Mouse (Mus musculus): ENCODE data around the gene Ifi27. TPM values are rescaled to one million over a fixed set of nuclear protein-coding genes. Genes with fewer than 3 reads are reported as not detected.
"Not testable (repeated sequence)": the region's sequence is repeated elsewhere in the genome, so short reads cannot be mapped to it uniquely, and the experiment has no call there.

Gene Ifi27
- polyA plus RNA-seq, 1 experiment = 2.1 TPM

- Histone ChIP-seq H3K27me3 (ENCODE audit: control insufficient read depth, insufficient read depth, low read length, poor library complexity, severe bottlenecking) (no peaks in the 10 kb centered on the region), H3K4me1 (ENCODE audit: control insufficient read depth, insufficient read depth, low read length) (no peaks in the 10 kb centered on the region), H3K4me3 (ENCODE audit: low read depth, low read length) (no peak overlapping the region), H3K27ac (ENCODE audit: insufficient read depth, low read length) (no peak overlapping the region), H3K9me3 (replicated peaks; ENCODE audit: control insufficient read depth, insufficient read depth, low read length, poor library complexity, severe bottlenecking) (no peaks in the 10 kb centered on the region), H3K9ac (ENCODE audit: low read depth, poor library complexity, severe bottlenecking) (no peak overlapping the region), H3K36me3 (ENCODE audit: control insufficient read depth, insufficient read depth, low read length, poor library complexity, severe bottlenecking) (no peaks in the 10 kb centered on the region)
- TF ChIP-seq EP300 (IDR thresholded peaks at IDR 0.05; ENCODE audit: insufficient read depth, low read depth, low read length) = no peak
Measured at GRCm38 (mm10) chr12:103445060-103445459, 11.0 kb downstream of the Ifi27 start.

DNA sequence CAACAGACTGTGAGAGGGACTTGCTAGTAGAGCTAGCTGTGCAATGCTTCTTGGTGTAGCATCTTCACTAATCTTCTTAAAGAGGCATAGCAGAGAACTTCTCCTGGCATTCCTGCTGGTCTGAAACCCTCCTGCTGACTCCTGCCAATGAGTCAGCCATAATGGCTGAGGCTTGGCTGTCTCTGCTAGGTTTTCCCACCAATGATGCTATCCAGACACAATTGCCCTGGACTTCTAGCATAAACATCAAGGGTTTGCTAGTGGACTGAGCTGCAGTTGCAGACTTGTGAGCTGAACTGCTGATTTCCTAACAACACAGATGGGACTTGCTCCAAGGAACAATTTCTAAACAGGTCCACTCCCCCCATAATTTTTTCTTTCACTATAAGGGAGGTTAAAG, 19.4 kb downstream of the Ifi27 start:
- H3K9ac ChIP-seq (ENCODE audit: low read depth, poor library complexity, severe bottlenecking) = no peak overlapping the region
- no peaks in the 10 kb centered on the region for H3K9me3 ChIP-seq (replicated peaks; ENCODE audit: control insufficient read depth, insufficient read depth, low read length, poor library complexity, severe bottlenecking)
- no peaks in the 10 kb centered on the region for H3K36me3 ChIP-seq (ENCODE audit: control insufficient read depth, insufficient read depth, low read length, poor library complexity, severe bottlenecking)
- H3K27me3 ChIP-seq (ENCODE audit: control insufficient read depth, insufficient read depth, low read length, poor library complexity, severe bottlenecking) = no peaks in the 10 kb centered on the region
- no peak overlapping the region for H3K27ac ChIP-seq (ENCODE audit: insufficient read depth, low read length)
- H3K4me1 ChIP-seq (ENCODE audit: control insufficient read depth, insufficient read depth, low read length) = no peaks in the 10 kb centered on the region
- H3K4me3 ChIP-seq (ENCODE audit: low read depth, low read length) = no peak overlapping the region
- TF ChIP-seq EP300 (IDR thresholded peaks at IDR 0.05; ENCODE audit: insufficient read depth, low read depth, low read length) (no peak), POLR2A (IDR thresholded peaks at IDR 0.05; ENCODE audit: insufficient read depth, low read length) (no peak), CTCF (IDR thresholded peaks at IDR 0.05; ENCODE audit: low read depth, low read length) (no peak)

- H3K9me3 ChIP-seq (replicated peaks; ENCODE audit: control insufficient read depth, insufficient read depth, low read length, poor library complexity, severe bottlenecking); H3K9ac ChIP-seq (ENCODE audit: low read depth, poor library complexity, severe bottlenecking); H3K4me1 ChIP-seq (ENCODE audit: control insufficient read depth, insufficient read depth, low read length); H3K27ac ChIP-seq (ENCODE audit: insufficient read depth, low read length); H3K36me3 ChIP-seq (ENCODE audit: control insufficient read depth, insufficient read depth, low read length, poor library complexity, severe bottlenecking); H3K27me3 ChIP-seq (ENCODE audit: control insufficient read depth, insufficient read depth, low read length, poor library complexity, severe bottlenecking); H3K4me3 ChIP-seq (ENCODE audit: low read depth, low read length): not testable (repeated sequence)
Measured at GRCm38 (mm10) chr12:103456727-103457126, 22.7 kb downstream of the Ifi27 start.

GRCm38 (mm10) chr12:103457140-103457539, 23.1 kb downstream of the Ifi27 start, which contains the start of gene Ifi27l2b:
TSS of gene Ifi27l2b (minus strand) at chr12:103457223.
- Histone ChIP-seq H3K36me3 (ENCODE audit: control insufficient read depth, insufficient read depth, low read length, poor library complexity, severe bottlenecking) (no peaks in the 10 kb centered on the region), H3K27me3 (ENCODE audit: control insufficient read depth, insufficient read depth, low read length, poor library complexity, severe bottlenecking) (no peaks in the 10 kb centered on the region), H3K9ac (ENCODE audit: low read depth, poor library complexity, severe bottlenecking) (no peak within 1 kb of the TSS), H3K4me1 (ENCODE audit: control insufficient read depth, insufficient read depth, low read length) (no peaks in the 10 kb centered on the region), H3K4me3 (ENCODE audit: low read depth, low read length) (no peak within 1 kb of the TSS), H3K9me3 (replicated peaks; ENCODE audit: control insufficient read depth, insufficient read depth, low read length, poor library complexity, severe bottlenecking) (no peaks in the 10 kb centered on the region), H3K27ac (ENCODE audit: insufficient read depth, low read length) (no peak within 1 kb of the TSS)
- no peak for TF ChIP-seq POLR2A (IDR thresholded peaks at IDR 0.05; ENCODE audit: insufficient read depth, low read length)
- TF ChIP-seq CTCF (IDR thresholded peaks at IDR 0.05; ENCODE audit: low read depth, low read length) = no peak
- TF ChIP-seq EP300 (IDR thresholded peaks at IDR 0.05; ENCODE audit: insufficient read depth, low read depth, low read length) = no peak

GRCm38 (mm10) chr12:103474481-103474880, 40.5 kb downstream of the Ifi27 start:
- no peaks in the 10 kb centered on the region for H3K9me3 ChIP-seq (replicated peaks; ENCODE audit: control insufficient read depth, insufficient read depth, low read length, poor library complexity, severe bottlenecking)
- H3K9ac ChIP-seq (ENCODE audit: low read depth, poor library complexity, severe bottlenecking) = no peak overlapping the region
- no peak overlapping the region for H3K27ac ChIP-seq (ENCODE audit: insufficient read depth, low read length)
- no peaks in the 10 kb centered on the region for H3K27me3 ChIP-seq (ENCODE audit: control insufficient read depth, insufficient read depth, low read length, poor library complexity, severe bottlenecking)
- no peak overlapping the region for H3K4me3 ChIP-seq (ENCODE audit: low read depth, low read length)
- TF ChIP-seq CTCF (IDR thresholded peaks at IDR 0.05; ENCODE audit: low read depth, low read length) = no peak
- no peak for TF ChIP-seq EP300 (IDR thresholded peaks at IDR 0.05; ENCODE audit: insufficient read depth, low read depth, low read length)
- no peak for TF ChIP-seq POLR2A (IDR thresholded peaks at IDR 0.05; ENCODE audit: insufficient read depth, low read length)
- H3K4me1 ChIP-seq (ENCODE audit: control insufficient read depth, insufficient read depth, low read length) = no peaks in the 10 kb centered on the region
- H3K36me3 ChIP-seq (ENCODE audit: control insufficient read depth, insufficient read depth, low read length, poor library complexity, severe bottlenecking) = no peaks in the 10 kb centered on the region

- Histone ChIP-seq H3K27ac (ENCODE audit: insufficient read depth, low read length) (no peak overlapping the region), H3K27me3 (ENCODE audit: control insufficient read depth, insufficient read depth, low read length, poor library complexity, severe bottlenecking) (no peaks in the 10 kb centered on the region), H3K9ac (ENCODE audit: low read depth, poor library complexity, severe bottlenecking) (no peak overlapping the region), H3K36me3 (ENCODE audit: control insufficient read depth, insufficient read depth, low read length, poor library complexity, severe bottlenecking) (no peaks in the 10 kb centered on the region), H3K9me3 (replicated peaks; ENCODE audit: control insufficient read depth, insufficient read depth, low read length, poor library complexity, severe bottlenecking) (no peaks in the 10 kb centered on the region), H3K4me1 (ENCODE audit: control insufficient read depth, insufficient read depth, low read length) (no peaks in the 10 kb centered on the region), H3K4me3 (ENCODE audit: low read depth, low read length) (no peak overlapping the region)
- TF ChIP-seq EP300 (IDR thresholded peaks at IDR 0.05; ENCODE audit: insufficient read depth, low read depth, low read length) = no peak
- no peak for TF ChIP-seq CTCF (IDR thresholded peaks at IDR 0.05; ENCODE audit: low read depth, low read length)
- TF ChIP-seq POLR2A (IDR thresholded peaks at IDR 0.05; ENCODE audit: insufficient read depth, low read length) = no peak
Measured at GRCm38 (mm10) chr12:103476779-103477389, 42.9 kb downstream of the Ifi27 start.

Data from ES-Bruce4 (cell line).